Mouse (Mus musculus): ENCODE data around the gene Cttn. TPM values are rescaled to one million over a fixed set of nuclear protein-coding genes. Genes with fewer than 3 reads are reported as not detected.

Cttn gene
- polyA plus RNA-seq, 1 experiment from 2014 or later, result 385 TPM

GRCm38 (mm10) chr7:144450661-144451060 lies 20.1 kb downstream of the Cttn start:
- ATAC-seq, result no peak
- CTCF ChIA-PET, result no interaction called here

GRCm38 (mm10) chr7:144449637-144450570 lies 20.9 kb downstream of the Cttn start:
- no peak for ATAC-seq
- ChIA-PET CTCF (no interaction called here), POLR2A (interaction anchor here (1.1 kb wide), 1 partner anchor 10 kb away, joined by 4 read pairs; no protein-coding TSS in a partner anchor)
- no peaks in the 10 kb centered on the region for H3K27me3 ChIP-seq
- in situ Hi-C loops (cut with MboI; ENCODE audit: low pct_unique_long_range_greater_than_20kb), result no loop called here
- no peak for TF ChIP-seq CTCF (IDR thresholded peaks at IDR 0.05)
- no peak for DNase-seq (ENCODE audit: low read depth, low spot score)

More at GRCm38 (mm10) chr7:144450661-144451060, 20.1 kb downstream of the Cttn start:
- H3K27me3 ChIP-seq, result no peaks in the 10 kb centered on the region
- no peak for TF ChIP-seq CTCF (IDR thresholded peaks at IDR 0.05)
- DNase-seq (ENCODE audit: low read depth, low spot score), result no peak
- in situ Hi-C loops (cut with MboI; ENCODE audit: low pct_unique_long_range_greater_than_20kb), result no loop called here
- POLR2A ChIA-PET, result no interaction called here

GRCm38 (mm10) chr7:144448186-144448585 lies 22.6 kb downstream of the Cttn start:
- CTCF ChIA-PET, result no interaction called here
- in situ Hi-C loops (cut with MboI; ENCODE audit: low pct_unique_long_range_greater_than_20kb), result no loop called here
- TF ChIP-seq CTCF (IDR thresholded peaks at IDR 0.05), result no peak
- DNase-seq (ENCODE audit: low read depth, low spot score) (no peak), ATAC-seq (no peak)
- POLR2A ChIA-PET, result no interaction called here
- H3K27me3 ChIP-seq, result no peaks in the 10 kb centered on the region

- DNase-seq (ENCODE audit: low read depth, low spot score), result peak; percentile 51
- no peak for ATAC-seq
- ChIA-PET CTCF (no interaction called here), POLR2A (no interaction called here)
- in situ Hi-C loops (cut with MboI; ENCODE audit: low pct_unique_long_range_greater_than_20kb), result no loop called here
- no peaks in the 10 kb centered on the region for H3K27me3 ChIP-seq
- TF ChIP-seq CTCF (IDR thresholded peaks at IDR 0.05), result no peak
These were observed 23.7 kb downstream of the Cttn start for GRCm38 (mm10) chr7:144447146-144447545.

GRCm38 (mm10) chr7:144444788-144445187 lies 26.0 kb downstream of the Cttn start:
- CTCF ChIA-PET, result no interaction called here
- no peaks in the 10 kb centered on the region for H3K27me3 ChIP-seq
- POLR2A ChIA-PET, result no interaction called here
- ATAC-seq (no peak), DNase-seq (ENCODE audit: low read depth, low spot score) (no peak)
- in situ Hi-C loops (cut with MboI; ENCODE audit: low pct_unique_long_range_greater_than_20kb), result no loop called here
- TF ChIP-seq CTCF (IDR thresholded peaks at IDR 0.05), result no peak

- ATAC-seq (no peak), DNase-seq (ENCODE audit: low read depth, low spot score) (no peak)
- in situ Hi-C loops (cut with MboI; ENCODE audit: low pct_unique_long_range_greater_than_20kb), result no loop called here
- TF ChIP-seq CTCF (IDR thresholded peaks at IDR 0.05), result no peak
- ChIA-PET POLR2A (interaction anchor here (0.7 kb wide), 1 partner anchor 22 kb away, joined by 3 read pairs; no protein-coding TSS in a partner anchor), CTCF (interaction anchor here (2.1 kb wide), 1 partner anchor 14 kb away, joined by 6 read pairs; no protein-coding TSS in a partner anchor)
- no peaks in the 10 kb centered on the region for H3K27me3 ChIP-seq
These were observed 28.8 kb downstream of the Cttn start for GRCm38 (mm10) chr7:144441976-144442375.

GRCm38 (mm10) chr7:144441466-144441865 lies 29.3 kb downstream of the Cttn start:
- no peak for DNase-seq (ENCODE audit: low read depth, low spot score)
- H3K27me3 ChIP-seq, result no peaks in the 10 kb centered on the region
- in situ Hi-C loops (cut with MboI; ENCODE audit: low pct_unique_long_range_greater_than_20kb), result no loop called here
- ATAC-seq, result no peak
- CTCF ChIA-PET, result interaction anchor here (2.1 kb wide), 1 partner anchor 14 kb away, joined by 6 read pairs; no protein-coding TSS in a partner anchor
- TF ChIP-seq CTCF (IDR thresholded peaks at IDR 0.05), result no peak
- POLR2A ChIA-PET, result interaction anchor here (0.7 kb wide), 1 partner anchor 23 kb away, joined by 3 read pairs; no protein-coding TSS in a partner anchor

- ATAC-seq, result no peak
- no peaks in the 10 kb centered on the region for H3K27me3 ChIP-seq
- in situ Hi-C loops (cut with MboI; ENCODE audit: low pct_unique_long_range_greater_than_20kb), result no loop called here
- DNase-seq (ENCODE audit: low read depth, low spot score), result no peak
- ChIA-PET POLR2A (interaction anchor here (0.8 kb wide), 1 partner anchor 60 kb away, joined by 4 read pairs; no protein-coding TSS in a partner anchor), CTCF (no interaction called here)
- TF ChIP-seq CTCF (IDR thresholded peaks at IDR 0.05), result no peak
These were observed 32.0 kb downstream of the Cttn start for GRCm38 (mm10) chr7:144438811-144439210.

- TF ChIP-seq CTCF (IDR thresholded peaks at IDR 0.05), result no peak
- no peaks in the 10 kb centered on the region for H3K27me3 ChIP-seq
- in situ Hi-C loops (cut with MboI; ENCODE audit: low pct_unique_long_range_greater_than_20kb), result no loop called here
- no peak for DNase-seq (ENCODE audit: low read depth, low spot score)
- peak; percentile 46 for ATAC-seq
- CTCF ChIA-PET, result interaction anchor here (0.6 to 1.1 kb wide), 4 partner anchors 14 to 221 kb away, joined by 3 read pairs; no protein-coding TSS in a partner anchor
- POLR2A ChIA-PET, result no interaction called here
These were observed 37.9 kb downstream of the Cttn start for GRCm38 (mm10) chr7:144432920-144433319.

- no peak for TF ChIP-seq CTCF (IDR thresholded peaks at IDR 0.05)
- ATAC-seq (peak; percentile 17), DNase-seq (ENCODE audit: low read depth, low spot score) (no peak)
- ChIA-PET CTCF (interaction anchor here (0.7 to 2.1 kb wide), 7 partner anchors 15 to 353 kb away, joined by 3 to 9 read pairs (median 4); no protein-coding TSS in a partner anchor), POLR2A (no interaction called here)
- in situ Hi-C loops (cut with MboI; ENCODE audit: low pct_unique_long_range_greater_than_20kb), result loop anchor here (5.0 kb wide), 2 partner anchors 210 to 330 kb away; no protein-coding TSS in a partner anchor
- H3K27me3 ChIP-seq, result no peaks in the 10 kb centered on the region
These were observed 43.3 kb downstream of the Cttn start for GRCm38 (mm10) chr7:144427460-144427859.

- DNase-seq (ENCODE audit: low read depth, low spot score) (no peak), ATAC-seq (no peak)
- in situ Hi-C loops (cut with MboI; ENCODE audit: low pct_unique_long_range_greater_than_20kb), result loop anchor here (5.0 kb wide), 2 partner anchors 209 to 329 kb away; no protein-coding TSS in a partner anchor
- no peaks in the 10 kb centered on the region for H3K27me3 ChIP-seq
- ChIA-PET POLR2A (no interaction called here), CTCF (interaction anchor here (1.4 to 2.1 kb wide), 5 partner anchors 8 to 352 kb away, joined by 4 to 9 read pairs (median 5); no protein-coding TSS in a partner anchor)
- TF ChIP-seq CTCF (IDR thresholded peaks at IDR 0.05), result no peak
These were observed 44.2 kb downstream of the Cttn start for GRCm38 (mm10) chr7:144426594-144426993.

Data from Patski (cell line).